Mouse (Mus musculus) forebrain, embryonic 11.5 days (tissue): Measurements from ENCODE around the gene Atp6v0e2. TPM values are rescaled to one million over a fixed set of nuclear protein-coding genes. Genes with fewer than 3 reads are reported as not detected.
"Not testable (repeated sequence)": the region's sequence is repeated elsewhere in the genome, so short reads cannot be mapped to it uniquely, and the experiment has no call there.

Experiments used
- ATAC-seq: fragments of 200-750 bp; cut with Nextera tagmentation; replicated peaks from 2 replicates; pipeline ENCODE4 v1.8.0; 2017; ENCODE audit warnings: moderate TSS enrichment; ENCODE audit not compliant: low FRiP score
- DNase-seq: peaks from one replicate; pipeline ENCODE4 v3.0.0-alpha.2; 2017; ENCODE audit warnings: low spot score
- H3K27ac ChIP-seq: fragments of 300-500 bp; sonication (generic); 2 replicates; pipeline ENCODE4 v1.5.1; 2014; ENCODE audit warnings: low read depth, low read length
- H3K27me3 ChIP-seq: fragments of 300-500 bp; sonication (generic); 2 replicates; pipeline ENCODE4 v1.6.1; 2014; ENCODE audit warnings: mild to moderate bottlenecking, low read length, mixed read lengths; ENCODE audit not compliant: control insufficient read depth, insufficient read depth
- H3K36me3 ChIP-seq: fragments of 300-500 bp; sonication (generic); 2 replicates; pipeline ENCODE4 v1.6.1; 2014; ENCODE audit warnings: mild to moderate bottlenecking, low read length, moderate library complexity, mixed read lengths; ENCODE audit not compliant: control insufficient read depth, insufficient read depth
- H3K4me1 ChIP-seq: fragments of 300-500 bp; sonication (generic); replicated peaks from 2 replicates; pipeline ENCODE4 v1.6.1; 2014; ENCODE audit warnings: low read length, mixed read lengths; ENCODE audit not compliant: control insufficient read depth, insufficient read depth
- H3K4me2 ChIP-seq: fragments of 300-500 bp; sonication (generic); 2 replicates; pipeline ENCODE4 v1.6.1; 2014; ENCODE audit warnings: low read depth, mild to moderate bottlenecking, low read length, moderate library complexity, mixed read lengths; ENCODE audit not compliant: severe bottlenecking
- H3K4me3 ChIP-seq: fragments of 300-500 bp; sonication (generic); 2 replicates; pipeline ENCODE4 v1.5.1; 2014; ENCODE audit warnings: low read depth, low read length
- H3K9ac ChIP-seq: fragments of 300-500 bp; sonication (generic); 2 replicates; pipeline ENCODE4 v1.6.1; 2014; ENCODE audit warnings: low read length
- H3K9me3 ChIP-seq: fragments of 300-500 bp; sonication (generic); 2 replicates; pipeline ENCODE4 v1.6.1; 2016; ENCODE audit warnings: low read length, mixed read lengths; ENCODE audit not compliant: control insufficient read depth
- WGBS: fragments of 180-500 bp; shearing (Covaris S2); extraction: QIAGEN DNeasy Blood & Tissue Kit; methylation state at CpG from one replicate; pipeline ENCODE4 v1.1.7; 2014; 5-methylcytosine and 5-hydroxymethylcytosine counted together
- polyA plus RNA-seq: library from polyadenylated mRNA; unstranded; fragments of >200 nt; fragmentation: Nextera tagmentation; extraction: Ambion mirVana; gene quantifications from 2 replicates; pipeline ENCODE4 v1.2.1, GENCODE M21; 2014

Atp6v0e2 gene
- polyA plus RNA-seq, 1 experiment from 2014 or later = 52.5 TPM

GRCm38 (mm10) chr6:48508087-48508486, 29.3 kb upstream of the Atp6v0e2 start:
- H3K36me3 ChIP-seq = no peaks in the 10 kb centered on the region
- ATAC-seq = no peak
- DNase-seq = no peak

GRCm38 (mm10) chr6:48510426-48510825, 27.0 kb upstream of the Atp6v0e2 start:
- Histone ChIP-seq H3K9me3 (no peaks in the 10 kb centered on the region), H3K36me3 (no peaks in the 10 kb centered on the region), H3K4me1 (no peaks in the 10 kb centered on the region), H3K27me3 (no peaks in the 10 kb centered on the region), H3K9ac (no peak overlapping the region), H3K4me3 (no peak overlapping the region), H3K4me2 (no peak overlapping the region), H3K27ac (no peak overlapping the region)
- ATAC-seq (no peak), DNase-seq (no peak)
- 88% methylated on average over 4 of the region's 4 CpGs for WGBS

More at GRCm38 (mm10) chr6:48508087-48508486, 29.3 kb upstream of the Atp6v0e2 start:
- Histone ChIP-seq H3K4me3 (no peak overlapping the region), H3K27ac (no peak overlapping the region), H3K4me1 (peaks cover 3% of the 10 kb centered on the region), H3K27me3 (no peaks in the 10 kb centered on the region), H3K9ac (no peak overlapping the region), H3K4me2 (no peak overlapping the region), H3K9me3 (no peaks in the 10 kb centered on the region)
- WGBS = 85% methylated on average over 4 of the region's 4 CpGs

- Histone ChIP-seq H3K27ac (no peak overlapping the region), H3K4me3 (no peak overlapping the region), H3K36me3 (no peaks in the 10 kb centered on the region), H3K4me1 (no peaks in the 10 kb centered on the region), H3K9me3 (no peaks in the 10 kb centered on the region), H3K4me2 (no peak overlapping the region), H3K9ac (no peak overlapping the region), H3K27me3 (no peaks in the 10 kb centered on the region)
- DNase-seq (no peak), ATAC-seq (no peak)
- WGBS = 87% methylated on average over 7 of the region's 7 CpGs
These were observed 25.6 kb upstream of the Atp6v0e2 start for GRCm38 (mm10) chr6:48511861-48512260.

- H3K27ac ChIP-seq, H3K4me2 ChIP-seq, H3K9me3 ChIP-seq, H3K9ac ChIP-seq, H3K4me3 ChIP-seq, H3K36me3 ChIP-seq, H3K4me1 ChIP-seq, H3K27me3 ChIP-seq, ATAC-seq, DNase-seq: not testable (repeated sequence)
- WGBS = 94% methylated on average over 14 of the region's 16 CpGs
These were observed 12.5 kb upstream of the Atp6v0e2 start for GRCm38 (mm10) chr6:48524882-48525281.

- 82% methylated on average over 9 of the region's 9 CpGs for WGBS
- no peaks in the 10 kb centered on the region for H3K36me3 ChIP-seq
- H3K4me3 ChIP-seq = no peak overlapping the region
- DNase-seq (no peak), ATAC-seq (no peak)
- H3K27ac ChIP-seq = no peak overlapping the region
- H3K27me3 ChIP-seq = no peaks in the 10 kb centered on the region
- H3K9ac ChIP-seq = no peak overlapping the region
- H3K4me1 ChIP-seq = no peaks in the 10 kb centered on the region
- no peak overlapping the region for H3K4me2 ChIP-seq
- no peaks in the 10 kb centered on the region for H3K9me3 ChIP-seq
These were observed 9.5 kb upstream of the Atp6v0e2 start for GRCm38 (mm10) chr6:48527901-48528300.

- H3K4me3 ChIP-seq = no peak overlapping the region
- DNase-seq = no peak
- no peak overlapping the region for H3K27ac ChIP-seq
- H3K27me3 ChIP-seq = no peaks in the 10 kb centered on the region
- H3K36me3 ChIP-seq = no peaks in the 10 kb centered on the region
- H3K9ac ChIP-seq = no peak overlapping the region
- no peaks in the 10 kb centered on the region for H3K9me3 ChIP-seq
- no peak for ATAC-seq
- no peak overlapping the region for H3K4me2 ChIP-seq
- no peaks in the 10 kb centered on the region for H3K4me1 ChIP-seq
- WGBS = 78% methylated on average over 14 of the region's 14 CpGs
These were observed 8.2 kb upstream of the Atp6v0e2 start for GRCm38 (mm10) chr6:48529261-48529660.

GRCm38 (mm10) chr6:48529871-48530440, 7.5 kb upstream of the Atp6v0e2 start:
- no peaks in the 10 kb centered on the region for H3K4me1 ChIP-seq
- H3K9me3 ChIP-seq = no peaks in the 10 kb centered on the region
- 86% methylated on average over 16 of the region's 16 CpGs for WGBS
- H3K9ac ChIP-seq = no peak overlapping the region
- no peak overlapping the region for H3K4me2 ChIP-seq
- H3K36me3 ChIP-seq = no peaks in the 10 kb centered on the region
- no peak overlapping the region for H3K4me3 ChIP-seq
- H3K27ac ChIP-seq = no peak overlapping the region
- ATAC-seq (no peak), DNase-seq (no peak)
- H3K27me3 ChIP-seq = no peaks in the 10 kb centered on the region

- Histone ChIP-seq H3K9ac (no peak overlapping the region), H3K27me3 (no peaks in the 10 kb centered on the region), H3K4me1 (no peaks in the 10 kb centered on the region), H3K27ac (no peak overlapping the region), H3K4me3 (no peak overlapping the region), H3K4me2 (no peak overlapping the region), H3K9me3 (no peaks in the 10 kb centered on the region), H3K36me3 (no peaks in the 10 kb centered on the region)
- no peak for DNase-seq
- ATAC-seq = no peak
- WGBS = 90% methylated on average over 2 of the region's 2 CpGs
These were observed 6.6 kb upstream of the Atp6v0e2 start for GRCm38 (mm10) chr6:48530862-48531261.

GRCm38 (mm10) chr6:48533475-48533874, 3.9 kb upstream of the Atp6v0e2 start:
- DNase-seq (no peak), ATAC-seq (no peak)
- Histone ChIP-seq H3K4me1 (peaks cover 2% of the 10 kb centered on the region; the same call in 1 of the 2 replicates), H3K36me3 (no peaks in the 10 kb centered on the region), H3K4me3 (no peak overlapping the region), H3K27ac (no peak overlapping the region), H3K27me3 (no peaks in the 10 kb centered on the region), H3K4me2 (no peak overlapping the region), H3K9me3 (no peaks in the 10 kb centered on the region), H3K9ac (no peak overlapping the region)
- 82% methylated on average over 2 of the region's 2 CpGs for WGBS
